Mouse (Mus musculus): ENCODE data around the gene Fgd6.
A peak's percentile ranks its signal among the peaks of the same experiment; 100 is the strongest.

The Fgd6 gene

GRCm38 (mm10) chr10:94097081-94097845, 61.5 kb downstream of the Fgd6 start:
- DNase-seq: peak in 1 of 2 experiments; percentile 35

DNA sequence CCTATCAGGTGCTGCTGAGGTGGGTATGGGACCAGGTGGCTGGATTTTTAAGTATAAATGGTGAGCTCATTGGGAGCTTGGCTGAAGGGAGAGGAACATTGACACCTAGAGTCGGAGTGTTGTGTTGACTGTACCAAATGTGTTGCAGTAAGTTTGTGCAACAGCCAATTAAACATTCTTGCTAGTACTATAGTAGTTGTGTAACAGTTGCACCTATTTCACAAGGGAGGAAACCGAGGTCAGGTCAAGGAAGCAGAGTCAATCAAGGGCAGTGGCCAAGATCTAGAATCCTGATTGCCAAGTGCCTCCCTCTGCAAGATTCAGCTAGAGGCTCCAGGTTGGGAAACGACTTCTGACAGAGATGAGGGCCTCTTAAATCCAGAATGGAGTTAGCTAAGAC, 62.3 kb downstream of the Fgd6 start:
- peak; percentile 42 to 48 for DNase-seq

DNA sequence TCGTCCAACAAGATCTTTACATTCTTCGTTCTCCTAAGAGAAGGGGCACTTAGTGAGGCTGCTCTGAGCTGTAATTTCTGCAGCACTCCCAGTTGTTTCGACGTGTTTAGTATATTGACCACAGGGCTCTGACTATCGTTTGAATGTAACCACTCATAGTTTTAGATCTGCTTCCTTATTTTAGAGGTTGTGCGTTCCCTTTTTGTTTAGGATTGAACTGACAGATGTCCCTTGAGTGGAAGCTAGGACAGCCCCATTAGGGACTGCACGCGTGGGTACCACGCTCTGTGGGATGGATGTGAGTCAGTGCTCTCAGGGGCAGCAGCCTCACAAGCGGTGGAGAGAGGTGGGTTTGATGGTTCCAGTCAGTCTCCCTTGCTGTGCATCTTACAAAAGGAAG, 69.7 kb downstream of the Fgd6 start:
- DNase-seq: no peak

DNA sequence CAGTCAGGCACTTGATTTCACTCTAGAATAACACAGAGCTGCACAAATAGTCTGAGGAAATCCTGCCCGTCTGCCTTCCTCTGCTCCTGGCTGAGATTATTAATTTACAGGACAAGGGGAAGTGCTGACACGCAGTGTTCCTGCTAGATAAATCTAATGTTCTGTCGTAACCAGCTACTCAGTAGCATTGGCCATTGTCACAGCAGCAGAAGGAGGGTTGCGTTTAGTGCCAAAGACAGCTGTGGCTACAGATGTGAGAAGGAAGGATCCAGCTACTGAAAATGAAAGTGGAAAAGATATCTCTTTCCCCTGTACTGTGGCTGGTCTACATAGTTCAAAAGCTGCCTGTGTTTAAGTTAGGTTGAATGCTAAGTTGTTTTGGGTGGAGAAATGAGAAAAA, 71.4 kb downstream of the Fgd6 start:
- peak in 1 of 2 experiments; percentile 47 for DNase-seq

- no peak for DNase-seq
These were observed 71.8 kb downstream of the Fgd6 start for GRCm38 (mm10) chr10:94107607-94108006.

- DNase-seq: no peak
These were observed 73.0 kb downstream of the Fgd6 start for GRCm38 (mm10) chr10:94108791-94109190.

DNA sequence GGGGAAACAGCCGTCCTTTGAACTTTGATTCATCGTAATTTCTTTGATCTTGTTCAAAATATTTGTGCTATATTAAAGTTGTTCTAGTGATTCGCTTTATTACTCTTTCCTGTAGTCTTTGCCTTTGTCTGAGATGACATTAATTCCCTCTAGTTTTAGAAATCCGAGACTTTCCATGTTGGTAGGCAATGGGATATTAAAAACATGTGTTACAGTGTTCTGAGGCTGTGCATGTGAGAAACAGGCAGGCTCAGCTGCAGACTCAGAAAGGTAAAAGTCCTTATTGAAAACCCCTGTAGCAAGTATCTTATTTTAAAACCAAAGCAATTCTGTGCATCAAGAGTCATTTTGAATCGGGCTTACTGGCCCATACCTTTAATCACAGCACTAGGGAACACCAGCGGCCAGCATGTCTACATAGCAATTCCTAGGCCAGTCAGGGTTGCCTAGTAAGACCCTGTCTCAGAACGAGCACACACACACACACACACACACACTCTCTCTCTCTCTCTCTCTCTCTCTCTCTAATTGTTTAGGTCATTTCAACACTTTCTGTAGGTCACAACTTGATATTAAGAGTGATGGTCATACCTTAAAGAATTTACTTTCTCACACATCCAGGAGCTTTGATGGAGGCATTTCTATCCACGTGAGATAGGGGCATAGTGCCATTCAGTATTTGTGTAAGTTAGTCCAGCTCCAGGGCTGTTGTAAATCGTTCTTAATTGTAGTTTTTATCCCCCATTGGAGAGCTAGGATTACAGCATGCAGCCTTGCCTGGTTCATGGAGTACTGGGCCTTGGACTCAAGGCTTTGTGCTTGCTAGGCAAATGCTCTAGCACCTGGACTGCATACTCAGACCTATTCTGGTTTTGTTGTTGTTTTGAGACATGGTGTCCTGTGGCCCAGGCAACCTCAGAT, 75.3 kb downstream of the Fgd6 start:
- no peak for DNase-seq

DNA sequence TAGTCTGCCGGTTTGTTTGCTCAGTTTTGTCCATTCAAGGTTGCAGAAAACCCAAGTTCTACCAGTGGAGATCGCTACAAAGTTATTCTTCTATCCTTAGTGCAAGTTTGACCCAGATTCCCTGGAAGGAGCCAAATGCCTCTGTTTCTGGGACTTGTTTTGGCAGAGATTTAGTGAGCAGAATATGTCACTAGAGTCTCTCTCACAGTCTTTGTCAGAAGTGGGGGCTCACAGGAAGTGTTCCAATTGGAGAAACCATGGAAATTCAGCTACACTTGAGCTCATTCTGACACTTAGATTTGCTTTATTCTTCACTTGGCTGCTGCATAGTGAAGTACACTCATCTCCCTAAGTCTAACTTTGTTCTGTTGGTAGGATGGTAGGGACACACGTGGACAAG, 76.4 kb downstream of the Fgd6 start:
- DNase-seq: no peak

GRCm38 (mm10) chr10:94115893-94116599, 80.2 kb downstream of the Fgd6 start:
- peak; percentile 43 to 85 for DNase-seq

GRCm38 (mm10) chr10:94116781-94117340, 81.1 kb downstream of the Fgd6 start:
- no peak for DNase-seq

- no peak for DNase-seq
These were observed 82.1 kb downstream of the Fgd6 start for GRCm38 (mm10) chr10:94117916-94118315.

GRCm38 (mm10) chr10:94118993-94119392, 83.2 kb downstream of the Fgd6 start:
- no peak for DNase-seq

DNA sequence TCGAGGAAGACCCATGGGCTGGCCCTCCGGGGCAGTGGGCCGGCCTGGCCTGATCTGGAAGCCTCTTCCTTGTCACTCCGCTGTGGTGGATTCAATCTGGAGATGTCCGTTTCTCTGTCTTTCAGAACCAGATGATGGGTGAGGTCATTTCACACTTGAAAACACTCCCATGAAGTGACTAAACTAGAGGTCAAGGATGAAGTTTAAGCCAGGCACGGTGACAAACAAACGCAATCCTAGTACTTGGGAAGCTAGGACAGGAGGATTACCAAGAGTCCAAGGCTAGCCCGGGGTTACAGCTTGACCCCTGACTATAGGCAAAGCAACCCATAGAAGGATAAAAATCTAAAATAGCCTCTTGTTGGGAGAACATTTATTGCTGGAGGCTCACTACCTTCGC, 84.9 kb downstream of the Fgd6 start:
- no peak for DNase-seq

- no peak for DNase-seq
These were observed 86.8 kb downstream of the Fgd6 start for GRCm38 (mm10) chr10:94122595-94122994.

GRCm38 (mm10) chr10:94123581-94123980, 87.8 kb downstream of the Fgd6 start:
- DNase-seq: no peak

- DNase-seq: peak in 1 of 2 experiments; percentile 35
These were observed 88.6 kb downstream of the Fgd6 start for GRCm38 (mm10) chr10:94124376-94124775.

DNA sequence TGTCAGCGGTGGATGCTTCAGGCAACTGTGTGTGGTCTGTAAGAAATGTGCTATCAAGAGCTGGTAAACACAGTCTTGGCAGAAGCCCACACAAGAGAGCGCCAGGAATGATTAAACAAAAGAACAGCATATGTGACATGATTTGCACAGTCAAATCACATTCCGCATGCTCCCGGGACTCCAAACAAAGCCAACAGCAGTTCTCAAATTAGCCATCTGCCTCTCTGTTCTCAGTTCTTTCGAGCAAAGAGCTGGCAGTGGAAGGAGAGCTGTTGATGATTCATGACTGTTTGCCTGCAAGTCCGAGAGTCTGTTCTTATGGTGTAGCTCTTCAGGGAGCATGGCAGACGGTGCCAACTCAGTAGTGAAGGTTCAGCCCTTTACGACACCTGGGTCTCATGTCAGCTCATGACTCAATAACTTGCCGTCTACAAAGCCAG, 93.9 kb downstream of the Fgd6 start:
- DNase-seq: peak; percentile 65 to 67

GRCm38 (mm10) chr10:94133081-94133480, 97.3 kb downstream of the Fgd6 start:
- no peak for DNase-seq

DNA sequence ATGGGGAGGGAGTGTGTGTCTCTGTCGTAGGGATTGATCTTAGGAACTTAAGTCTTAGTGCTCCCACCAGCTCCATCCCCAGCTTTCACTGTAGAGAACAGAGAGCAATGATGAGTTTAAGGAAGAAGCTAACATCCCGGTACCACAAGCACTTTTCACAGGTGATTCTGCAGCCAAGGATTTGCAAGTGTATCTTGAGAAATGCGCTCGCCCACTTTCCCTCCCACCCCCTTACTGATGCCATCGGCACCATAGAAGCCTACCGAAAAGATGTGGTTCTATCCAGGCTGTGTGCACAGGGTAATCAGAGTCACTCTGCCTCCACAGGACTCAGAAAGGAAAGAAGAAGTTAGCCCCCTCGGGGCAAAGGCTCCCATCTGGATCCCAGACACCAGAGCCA, 97.9 kb downstream of the Fgd6 start:
- DNase-seq: no peak

DNA sequence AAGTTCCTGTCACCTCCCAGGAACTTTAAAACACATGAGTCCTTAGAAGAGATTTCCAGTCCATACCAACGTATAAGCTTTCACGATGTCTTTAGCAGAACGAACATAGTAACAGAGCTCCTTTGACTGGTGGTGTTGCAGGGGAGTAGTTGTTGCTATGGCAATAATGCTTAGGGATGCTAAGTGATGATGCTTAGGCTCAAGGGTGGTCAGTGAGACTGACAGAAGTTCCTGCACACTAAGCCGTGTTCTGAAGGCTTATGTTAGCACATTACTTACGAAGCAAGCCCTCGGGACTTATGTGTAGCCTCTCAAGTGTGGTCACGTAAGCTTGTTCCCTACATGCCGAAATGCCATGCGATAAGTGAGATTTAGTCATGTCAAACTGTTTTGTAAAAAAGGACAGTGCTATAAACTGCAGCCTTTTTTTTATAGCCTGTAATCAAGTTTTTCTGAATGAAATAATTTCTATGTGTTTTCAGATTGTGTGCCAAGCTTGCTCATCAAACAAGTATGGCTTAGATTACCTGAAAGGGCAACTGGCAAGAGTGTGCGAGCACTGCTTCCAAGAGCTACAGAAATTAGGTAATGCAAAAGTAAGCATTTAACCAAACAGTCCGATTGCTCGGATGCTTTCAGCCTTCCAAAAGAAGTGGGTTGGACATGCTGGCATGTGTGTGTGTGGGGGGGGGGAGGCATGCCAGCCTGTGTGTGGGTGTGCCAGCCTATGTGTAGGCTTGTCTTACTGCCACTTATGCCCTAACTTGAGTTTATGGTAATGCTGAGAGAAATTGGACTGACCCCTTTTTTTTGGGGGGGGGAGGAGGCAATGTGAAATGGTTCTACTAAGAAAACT, 99.0 kb downstream of the Fgd6 start:
- DNase-seq: no peak

- no peak for DNase-seq
These were observed 103.2 kb downstream of the Fgd6 start for GRCm38 (mm10) chr10:94138890-94139482.
